Mouse (Mus musculus) midbrain, embryonic 13.5 days (tissue): ENCODE measurements at regions not wholly inside any gene's neighbourhood (a gene's known extent, or its start where the extent isn't known, plus 50 kb on each side); places are given as distances from the start of the nearest gene placed in this dataset.
"Not testable (repeated sequence)": the region's sequence is repeated elsewhere in the genome, so short reads cannot be mapped to it uniquely, and the experiment has no call there.

Source experiments
- ATAC-seq: fragments of 200-750 bp; cut with Nextera tagmentation; 2 replicates; pipeline ENCODE4 v1.8.0; 2017; ENCODE audit warnings: mild to moderate bottlenecking, moderate TSS enrichment, moderate library complexity
- H3K27ac ChIP-seq: fragments of 300-500 bp; sonication (generic); 2 replicates; pipeline ENCODE4 v1.5.1; 2015; ENCODE audit warnings: inconsistent platforms, mild to moderate bottlenecking, moderate library complexity
- H3K27me3 ChIP-seq: fragments of 300-500 bp; sonication (generic); 2 replicates; pipeline ENCODE4 v1.6.1; 2015; ENCODE audit warnings: mild to moderate bottlenecking, inconsistent platforms
- H3K36me3 ChIP-seq: fragments of 300-500 bp; sonication (generic); 2 replicates; pipeline ENCODE4 v1.6.1; 2015; ENCODE audit warnings: mild to moderate bottlenecking, inconsistent platforms
- H3K4me1 ChIP-seq: fragments of 300-500 bp; sonication (generic); replicated peaks from 2 replicates; pipeline ENCODE4 v1.6.1; 2015; ENCODE audit warnings: inconsistent platforms
- H3K4me2 ChIP-seq: fragments of 300-500 bp; sonication (generic); replicated peaks from 2 replicates; pipeline ENCODE4 v1.6.1; 2015; ENCODE audit warnings: moderate library complexity, mild to moderate bottlenecking, inconsistent platforms
- H3K4me3 ChIP-seq: fragments of 300-500 bp; sonication (generic); replicated peaks from 2 replicates; pipeline ENCODE4 v1.5.1; 2015; ENCODE audit warnings: mild to moderate bottlenecking, inconsistent platforms
- H3K9ac ChIP-seq: fragments of 300-500 bp; sonication (generic); replicated peaks from 2 replicates; pipeline ENCODE4 v1.6.1; 2015; ENCODE audit warnings: mild to moderate bottlenecking, inconsistent platforms
- H3K9me3 ChIP-seq: fragments of 300-500 bp; sonication (generic); 2 replicates; pipeline ENCODE4 v1.6.1; 2016; ENCODE audit warnings: mild to moderate bottlenecking, inconsistent platforms
- WGBS: fragments of 180-500 bp; shearing (Covaris S2); methylation state at CpG from one replicate; pipeline ENCODE4 v1.1.7; 2015; 5-methylcytosine and 5-hydroxymethylcytosine counted together

DNA sequence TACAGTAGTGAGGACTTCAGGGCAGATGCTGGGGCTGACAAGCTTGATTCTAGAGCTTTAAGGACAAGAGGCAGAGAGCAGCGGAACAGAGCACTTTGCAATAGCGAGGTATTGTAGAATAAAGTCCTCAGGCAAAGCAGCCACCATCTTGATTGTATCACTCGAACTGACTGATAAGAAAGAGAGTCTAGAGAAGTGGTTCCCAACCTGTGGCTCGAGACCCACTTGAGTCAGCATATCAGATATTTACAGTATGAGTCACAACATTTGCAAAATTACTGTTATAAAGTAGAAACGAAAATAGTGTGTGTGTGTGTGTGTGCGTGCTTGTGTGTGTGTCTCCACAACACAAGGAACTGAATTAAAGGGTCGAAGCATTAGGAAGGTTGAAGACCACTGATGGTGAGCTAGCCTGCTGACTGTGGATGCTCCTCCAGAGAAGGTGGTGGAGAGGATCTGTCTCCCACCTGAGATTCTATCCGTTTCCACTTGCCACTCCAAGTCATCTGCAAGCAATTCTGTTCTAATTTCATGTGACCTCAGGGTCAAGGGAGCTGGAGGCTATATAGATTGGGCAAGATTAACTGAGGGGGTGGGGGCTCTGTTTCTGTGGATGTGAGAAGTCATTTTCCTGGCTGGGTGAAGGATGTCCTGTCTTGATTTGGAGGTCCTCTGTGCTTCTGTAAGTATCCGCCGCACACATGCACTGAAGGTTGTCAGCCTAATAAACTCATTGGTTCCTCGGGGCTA, 115.0 kb downstream of the Phlda1 start:
- 91% methylated on average over 11 of the region's 11 CpGs for WGBS
- ATAC-seq, result no peak
- no peak overlapping the region for H3K9ac ChIP-seq
- no peak overlapping the region for H3K4me2 ChIP-seq
- H3K27ac ChIP-seq, result no peak overlapping the region
- H3K9me3 ChIP-seq, result no peaks in the 10 kb centered on the region
- peaks cover 18% of the 10 kb centered on the region for H3K27me3 ChIP-seq
- no peaks in the 10 kb centered on the region for H3K4me1 ChIP-seq
- H3K36me3 ChIP-seq, result no peaks in the 10 kb centered on the region
- no peak overlapping the region for H3K4me3 ChIP-seq

DNA sequence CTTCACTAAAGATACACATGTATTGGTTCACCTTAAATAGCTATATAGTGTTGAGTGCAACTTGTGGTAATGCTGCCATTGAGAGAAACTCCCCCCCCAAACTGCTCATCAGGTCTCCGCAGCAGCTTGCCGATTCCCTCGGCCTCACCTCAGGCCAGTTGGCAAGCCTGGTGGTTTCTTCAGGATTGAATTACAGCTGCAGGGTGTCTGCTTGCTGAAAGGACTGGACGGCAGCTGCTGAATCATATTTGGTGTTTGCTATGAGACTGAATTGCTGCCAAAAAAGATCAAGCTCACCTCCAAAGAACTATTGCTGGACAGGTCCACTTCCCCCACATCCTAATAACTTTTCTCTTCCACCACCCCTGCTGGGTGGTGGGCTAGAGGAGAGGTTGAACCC, 116.7 kb downstream of the Phlda1 start:
- no peaks in the 10 kb centered on the region for H3K9me3 ChIP-seq
- no peaks in the 10 kb centered on the region for H3K36me3 ChIP-seq
- WGBS, result 58% methylated on average over 4 of the region's 4 CpGs
- H3K27ac ChIP-seq, result no peak overlapping the region
- H3K27me3 ChIP-seq, result peaks cover 28% of the 10 kb centered on the region
- H3K9ac ChIP-seq, result no peak overlapping the region
- no peaks in the 10 kb centered on the region for H3K4me1 ChIP-seq
- no peak overlapping the region for H3K4me3 ChIP-seq
- no peak for ATAC-seq
- no peak overlapping the region for H3K4me2 ChIP-seq

DNA sequence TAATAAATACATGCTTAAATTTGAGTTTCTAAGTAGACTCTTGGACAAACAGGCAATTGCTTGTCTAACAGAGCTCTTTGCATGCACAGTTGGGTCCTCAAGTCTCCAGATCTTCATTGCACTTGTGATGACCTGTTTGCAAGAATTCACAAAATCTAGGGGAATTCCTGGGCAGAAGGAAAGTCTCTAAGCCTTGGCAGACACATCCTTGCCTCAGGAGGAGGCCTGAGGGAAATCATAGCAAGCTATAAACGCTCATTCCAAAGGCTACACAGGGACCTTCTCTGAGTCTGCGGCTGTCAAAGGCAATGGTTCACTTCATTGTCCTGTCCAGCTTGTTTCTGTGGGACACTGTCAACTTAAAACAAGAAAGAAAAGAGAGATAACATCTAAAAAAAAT, 117.9 kb downstream of the Phlda1 start:
- H3K27me3 ChIP-seq, result peaks cover 28% of the 10 kb centered on the region
- no peak for ATAC-seq
- no peaks in the 10 kb centered on the region for H3K4me1 ChIP-seq
- no peak overlapping the region for H3K9ac ChIP-seq
- H3K36me3 ChIP-seq, result no peaks in the 10 kb centered on the region
- H3K9me3 ChIP-seq, result no peaks in the 10 kb centered on the region
- no peak overlapping the region for H3K4me2 ChIP-seq
- WGBS, result 29% methylated on average over 2 of the region's 2 CpGs
- no peak overlapping the region for H3K4me3 ChIP-seq
- H3K27ac ChIP-seq, result no peak overlapping the region

DNA sequence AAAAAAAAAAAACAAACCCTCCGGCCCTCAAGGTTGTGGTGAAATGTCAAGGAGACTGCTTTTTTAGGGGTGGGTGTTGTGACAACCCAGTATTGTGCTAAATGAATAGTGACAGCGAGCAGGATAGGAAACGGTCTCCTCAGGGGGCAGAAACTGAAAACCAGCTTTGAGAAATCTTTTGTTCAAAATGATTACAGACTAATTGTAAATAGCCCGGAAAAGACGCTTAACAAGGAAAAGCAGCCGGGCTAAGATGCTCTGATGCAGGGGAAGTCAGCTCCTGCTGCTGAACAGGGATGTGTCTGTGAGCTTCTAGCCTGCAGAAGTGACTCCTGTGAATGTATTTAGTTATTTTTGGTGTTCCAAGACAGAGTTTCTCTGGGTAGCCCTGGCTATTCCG, 118.5 kb downstream of the Phlda1 start:
- H3K9me3 ChIP-seq, result no peaks in the 10 kb centered on the region
- peaks cover 28% of the 10 kb centered on the region for H3K27me3 ChIP-seq
- H3K4me2 ChIP-seq, result no peak overlapping the region
- 14% methylated on average over 7 of the region's 7 CpGs for WGBS
- H3K4me3 ChIP-seq, result no peak overlapping the region
- H3K36me3 ChIP-seq, result no peaks in the 10 kb centered on the region
- no peak overlapping the region for H3K9ac ChIP-seq
- no peak for ATAC-seq
- H3K27ac ChIP-seq, result no peak overlapping the region
- H3K4me1 ChIP-seq, result no peaks in the 10 kb centered on the region

DNA sequence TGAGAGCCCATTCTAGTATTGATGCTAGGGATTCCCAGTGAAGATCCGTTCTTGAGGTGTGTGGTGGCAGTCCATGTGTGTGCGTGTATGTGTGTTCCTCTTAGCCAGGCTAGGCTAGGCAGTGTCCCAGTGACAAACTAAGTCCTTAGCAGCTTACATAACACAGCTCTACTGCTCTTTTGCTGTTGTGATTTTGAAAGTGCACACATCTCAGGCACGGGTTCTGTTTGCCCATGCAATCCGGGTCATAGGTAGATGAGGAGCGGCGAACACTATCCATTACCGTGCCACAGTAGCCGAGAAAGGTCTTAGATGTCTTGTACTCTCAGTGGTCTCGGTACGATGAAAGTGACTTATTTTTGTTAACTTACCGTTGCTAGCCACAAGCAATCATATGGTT, 119.5 kb downstream of the Phlda1 start:
- no peak overlapping the region for H3K9ac ChIP-seq
- H3K27ac ChIP-seq, result no peak overlapping the region
- H3K4me1 ChIP-seq, result no peaks in the 10 kb centered on the region
- no peak for ATAC-seq
- H3K9me3 ChIP-seq, result no peaks in the 10 kb centered on the region
- H3K4me2 ChIP-seq, result no peak overlapping the region
- no peaks in the 10 kb centered on the region for H3K36me3 ChIP-seq
- no peak overlapping the region for H3K4me3 ChIP-seq
- 96% methylated on average over 11 of the region's 11 CpGs for WGBS
- peaks cover 28% of the 10 kb centered on the region for H3K27me3 ChIP-seq

DNA sequence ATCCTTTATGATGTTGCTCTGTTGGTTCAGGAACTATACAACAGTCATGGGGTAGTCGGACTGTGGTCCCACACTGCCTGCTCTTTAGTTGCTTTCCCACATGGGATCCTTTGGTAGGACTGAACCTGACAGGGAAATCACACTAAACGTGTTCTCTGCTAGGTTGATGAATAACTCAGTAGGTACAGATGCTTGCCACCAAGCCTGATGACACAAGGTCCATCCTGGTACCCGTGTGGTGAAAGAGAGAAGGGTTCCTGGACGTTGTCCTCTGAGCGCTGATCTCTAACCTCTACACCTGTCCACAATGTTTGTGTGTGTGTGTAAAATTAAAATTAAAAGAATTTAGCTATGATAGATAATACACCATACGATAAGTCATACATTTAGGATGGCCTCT, 119.9 kb downstream of the Phlda1 start:
- Histone ChIP-seq H3K36me3 (no peaks in the 10 kb centered on the region), H3K9me3 (no peaks in the 10 kb centered on the region), H3K4me2 (no peak overlapping the region), H3K9ac (no peak overlapping the region), H3K27ac (no peak overlapping the region), H3K4me1 (no peaks in the 10 kb centered on the region), H3K27me3 (peaks cover 28% of the 10 kb centered on the region), H3K4me3 (no peak overlapping the region)
- no peak for ATAC-seq
- 94% methylated on average over 6 of the region's 6 CpGs for WGBS

DNA sequence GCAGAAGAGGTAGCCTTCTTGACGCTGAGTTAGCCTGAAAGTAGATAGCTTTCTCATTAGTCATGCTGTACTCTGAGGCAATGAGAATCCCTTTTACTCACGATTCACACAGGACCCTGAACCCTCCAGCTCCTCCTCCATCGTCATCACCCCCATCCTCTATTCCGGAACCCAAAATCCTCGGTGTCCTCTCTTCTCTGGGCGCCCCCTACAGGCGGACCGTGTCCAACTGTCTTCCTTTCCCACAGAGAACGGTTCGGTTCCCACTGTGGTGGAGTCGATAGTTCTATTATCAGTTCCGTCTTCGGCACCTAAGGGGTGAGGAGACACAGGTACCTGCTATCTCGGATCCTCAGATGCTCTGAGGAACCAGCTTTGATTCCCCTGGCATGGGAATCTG, 130.2 kb downstream of the Phlda1 start:
- 69% methylated on average over 14 of the region's 14 CpGs for WGBS

DNA sequence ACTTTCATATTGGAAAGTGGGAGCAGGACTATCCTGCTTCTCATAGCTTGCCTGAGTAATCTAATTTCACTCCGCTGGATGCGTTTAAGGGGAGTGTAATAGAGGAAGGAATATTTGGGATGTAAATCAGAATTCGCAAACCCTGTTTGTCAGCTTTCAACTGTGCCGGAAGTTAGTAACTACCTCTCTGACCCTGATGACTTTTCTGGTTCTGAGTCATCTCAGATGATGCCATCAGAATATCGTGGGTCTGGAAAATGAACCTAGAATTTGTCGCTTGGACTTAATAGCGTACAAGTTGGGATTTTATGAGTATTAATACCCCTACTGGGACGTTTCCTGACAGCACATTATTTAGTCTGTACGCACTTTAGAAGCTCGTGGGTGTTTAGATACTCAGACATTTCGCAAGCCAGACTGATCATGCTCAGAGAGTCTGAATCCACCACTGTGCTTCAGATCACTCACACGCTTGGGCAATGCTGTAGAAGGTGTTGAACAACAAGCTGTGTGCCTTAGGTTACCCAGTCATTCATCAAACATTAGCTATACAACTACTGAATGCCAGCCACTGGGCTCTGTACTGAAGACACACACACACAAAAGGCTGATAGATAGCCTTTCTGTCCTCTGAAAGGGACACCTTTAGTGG, 131.1 kb downstream of the Phlda1 start:
- ATAC-seq, result no peak
- H3K9me3 ChIP-seq, result no peaks in the 10 kb centered on the region
- no peaks in the 10 kb centered on the region for H3K27me3 ChIP-seq
- no peak overlapping the region for H3K4me3 ChIP-seq
- H3K4me2 ChIP-seq, result no peak overlapping the region
- H3K36me3 ChIP-seq, result no peaks in the 10 kb centered on the region
- WGBS, result 95% methylated on average over 12 of the region's 12 CpGs
- no peak overlapping the region for H3K9ac ChIP-seq
- no peaks in the 10 kb centered on the region for H3K4me1 ChIP-seq
- H3K27ac ChIP-seq, result no peak overlapping the region

More for the DNA sequence above, 130.2 kb downstream of the Phlda1 start:
- Histone ChIP-seq H3K27ac (no peak overlapping the region), H3K4me1 (no peaks in the 10 kb centered on the region), H3K4me3 (no peak overlapping the region), H3K36me3 (no peaks in the 10 kb centered on the region), H3K4me2 (no peak overlapping the region), H3K27me3 (no peaks in the 10 kb centered on the region), H3K9ac (no peak overlapping the region), H3K9me3 (no peaks in the 10 kb centered on the region)
- ATAC-seq, result no peak

DNA sequence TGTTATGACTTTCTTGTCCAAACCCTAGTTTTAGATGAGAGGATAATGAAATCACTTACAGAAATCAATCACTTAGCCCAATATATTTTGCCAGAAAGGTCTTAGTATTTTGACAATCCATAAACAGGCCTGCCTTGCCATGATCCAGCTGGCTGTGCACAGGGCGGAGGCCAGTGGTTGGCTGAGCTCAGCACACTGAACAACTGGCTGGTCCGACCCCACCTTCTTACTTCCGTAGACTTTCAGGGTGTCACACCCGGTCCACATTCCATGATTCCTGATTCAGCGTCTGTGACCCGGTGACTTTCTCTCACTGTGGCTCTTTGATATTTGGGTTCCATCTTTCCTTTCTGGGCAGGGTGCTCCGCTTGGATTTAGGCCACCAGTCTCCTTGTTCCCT, 133.8 kb downstream of the Phlda1 start:
- H3K9me3 ChIP-seq, result no peaks in the 10 kb centered on the region
- WGBS, result 92% methylated on average over 7 of the region's 7 CpGs

DNA sequence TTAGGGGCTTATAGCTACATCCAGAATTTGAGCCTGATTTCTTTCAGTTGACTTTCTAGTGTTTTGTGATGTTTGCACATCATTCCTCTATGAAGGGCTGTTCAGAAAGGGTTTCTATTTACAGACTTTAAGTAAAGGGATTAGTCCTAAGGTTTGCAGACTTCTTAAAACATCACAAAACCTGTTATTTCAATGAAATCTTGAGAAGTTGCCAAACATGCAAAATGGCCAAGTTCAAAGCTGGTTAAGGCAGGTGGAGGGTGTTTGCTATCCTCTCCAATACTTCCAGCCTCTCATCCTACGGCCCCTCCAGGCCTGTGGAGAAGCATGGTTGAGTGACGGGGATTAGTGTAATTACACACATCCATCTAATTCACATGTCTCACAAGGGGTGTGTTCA, 136.6 kb downstream of the Phlda1 start:
- Histone ChIP-seq H3K4me1 (no peaks in the 10 kb centered on the region), H3K4me2 (no peak overlapping the region), H3K27ac (no peak overlapping the region), H3K27me3 (no peaks in the 10 kb centered on the region), H3K9ac (no peak overlapping the region), H3K36me3 (no peaks in the 10 kb centered on the region), H3K9me3 (no peaks in the 10 kb centered on the region), H3K4me3 (no peak overlapping the region)
- 70% methylated on average over 2 of the region's 2 CpGs for WGBS
- no peak for ATAC-seq

More for the DNA sequence above, 133.8 kb downstream of the Phlda1 start:
- H3K36me3 ChIP-seq, result no peaks in the 10 kb centered on the region
- H3K9ac ChIP-seq, result no peak overlapping the region
- H3K27me3 ChIP-seq, result no peaks in the 10 kb centered on the region
- no peak overlapping the region for H3K27ac ChIP-seq
- no peak for ATAC-seq
- H3K4me1 ChIP-seq, result no peaks in the 10 kb centered on the region
- H3K4me2 ChIP-seq, result no peak overlapping the region
- no peak overlapping the region for H3K4me3 ChIP-seq

DNA sequence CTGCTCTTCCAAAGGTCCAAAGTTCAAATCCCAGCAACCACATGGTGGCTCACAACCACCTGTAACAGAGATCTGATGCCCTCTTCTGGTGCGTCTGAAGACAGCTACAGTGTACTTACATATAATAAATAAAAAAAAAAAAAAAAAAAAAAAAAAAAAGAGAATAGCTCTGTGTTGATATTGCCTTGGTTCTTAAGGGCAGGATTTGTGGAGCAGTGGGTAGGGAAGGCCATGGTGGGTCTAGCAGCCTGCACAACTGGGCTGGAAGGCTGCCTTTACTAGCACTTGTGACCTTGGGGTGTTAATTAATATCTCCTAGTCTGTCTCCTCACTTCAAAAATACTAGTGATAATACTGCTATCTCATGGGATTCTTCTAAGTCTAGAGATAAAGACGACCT, 147.7 kb downstream of the Phlda1 start:
- H3K36me3 ChIP-seq, H3K9me3 ChIP-seq, ATAC-seq, H3K4me2 ChIP-seq, H3K4me3 ChIP-seq, H3K9ac ChIP-seq, H3K27ac ChIP-seq: not testable (repeated sequence)
- Histone ChIP-seq H3K4me1 (peaks cover 15% of the 10 kb centered on the region), H3K27me3 (peaks cover 64% of the 10 kb centered on the region)
- WGBS, result 83% methylated on average over 1 of the region's 2 CpGs

DNA sequence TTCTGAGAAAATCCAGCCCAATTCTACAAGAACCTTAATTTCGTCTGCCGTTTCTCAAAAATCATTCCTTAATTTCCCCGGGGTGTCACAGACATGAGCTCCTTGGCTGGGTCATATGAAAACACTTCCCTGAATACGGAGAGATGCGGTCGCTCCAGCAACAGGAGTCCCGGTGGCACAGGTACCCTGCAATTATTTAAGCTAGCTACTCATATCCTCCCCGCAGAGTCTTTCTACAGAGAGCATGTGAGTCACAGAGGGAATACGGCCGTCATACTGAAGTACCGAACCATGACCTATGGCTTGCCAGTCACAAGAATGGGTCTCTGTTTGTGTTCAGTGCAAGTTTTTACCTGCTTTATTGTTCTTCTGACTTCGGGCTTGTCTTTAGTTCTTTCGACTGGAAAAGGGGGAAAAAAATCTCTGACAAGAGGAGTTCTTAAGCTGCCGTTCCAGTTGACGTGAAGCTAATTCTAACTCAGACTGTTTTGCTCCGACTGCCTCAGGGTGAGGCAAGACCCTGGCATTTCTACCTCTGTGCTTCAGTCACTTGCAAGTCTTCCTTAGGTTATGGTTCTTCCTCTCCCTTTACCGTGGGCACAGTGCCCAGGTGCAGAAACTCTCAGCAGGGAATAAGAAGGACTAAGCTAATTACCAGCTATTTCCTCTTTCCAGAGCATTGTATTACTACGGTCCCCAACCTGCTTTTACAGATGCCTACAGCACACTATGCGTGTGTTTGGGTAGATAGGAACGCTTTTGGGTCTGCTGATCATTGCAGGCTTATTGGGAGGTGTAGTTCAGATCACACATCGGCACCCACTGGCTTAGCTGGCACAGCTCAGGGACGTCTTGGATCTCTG, 148.5 kb downstream of the Phlda1 start:
- Histone ChIP-seq H3K9me3 (no peaks in the 10 kb centered on the region), H3K9ac (no peak overlapping the region), H3K4me1 (peaks cover 20% of the 10 kb centered on the region), H3K36me3 (no peaks in the 10 kb centered on the region), H3K27me3 (peaks cover 62% of the 10 kb centered on the region), H3K27ac (no peak overlapping the region), H3K4me3 (no peak overlapping the region), H3K4me2 (no peak overlapping the region)
- 0 out of 2 replicates have a peak, but pooled peaks have one; percentile 22 for ATAC-seq
- WGBS, result 54% methylated on average over 22 of the region's 22 CpGs
